Mouse (Mus musculus) cerebellum, adult 8-10 months (tissue): Measurements from ENCODE around the gene Slc25a13.
"Not testable (repeated sequence)": the region's sequence is repeated elsewhere in the genome, so short reads cannot be mapped to it uniquely, and the experiment has no call there.

ENCODE experiments used
- DNase-seq: peaks from one replicate; pipeline ENCODE4 v3.0.0; 2022

Slc25a13 gene

GRCm38 (mm10) chr6:6201977-6202376 is 15.0 kb downstream of the Slc25a13 start:
- DNase-seq: no peak

DNA sequence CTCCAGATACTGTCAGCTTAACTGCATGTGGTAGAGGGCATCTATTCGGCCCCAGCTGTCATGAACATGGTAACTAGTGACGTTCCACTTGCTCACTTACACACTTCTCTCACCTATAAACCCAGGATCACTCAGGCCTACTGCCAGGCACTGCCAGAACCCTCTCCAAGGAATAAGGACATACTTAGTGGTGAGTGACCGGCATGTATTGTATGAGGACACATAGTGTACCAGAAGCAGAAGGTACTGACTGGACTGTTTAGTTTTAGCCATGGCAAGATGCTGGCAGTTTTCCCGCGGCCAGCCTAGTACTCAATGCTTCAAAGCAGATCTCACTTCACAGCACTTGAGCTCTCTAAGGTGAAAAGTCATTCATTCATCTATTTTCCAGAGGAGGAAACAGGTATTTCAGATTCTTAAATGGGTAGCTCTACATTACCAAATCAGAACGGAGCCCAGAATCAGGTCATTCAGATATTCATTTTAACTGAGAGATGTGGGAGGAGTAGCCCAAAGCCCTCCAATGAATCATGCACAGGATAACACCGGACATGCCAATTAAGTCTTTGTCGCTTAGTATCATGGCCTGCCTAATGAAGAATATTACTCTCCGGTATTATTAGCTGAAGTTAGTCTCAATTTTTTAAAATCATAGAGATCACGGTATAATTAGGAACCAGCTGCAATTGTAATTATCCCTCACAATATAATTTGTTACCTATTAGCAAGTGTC is 17.7 kb downstream of the Slc25a13 start:
- no peak for DNase-seq

DNA sequence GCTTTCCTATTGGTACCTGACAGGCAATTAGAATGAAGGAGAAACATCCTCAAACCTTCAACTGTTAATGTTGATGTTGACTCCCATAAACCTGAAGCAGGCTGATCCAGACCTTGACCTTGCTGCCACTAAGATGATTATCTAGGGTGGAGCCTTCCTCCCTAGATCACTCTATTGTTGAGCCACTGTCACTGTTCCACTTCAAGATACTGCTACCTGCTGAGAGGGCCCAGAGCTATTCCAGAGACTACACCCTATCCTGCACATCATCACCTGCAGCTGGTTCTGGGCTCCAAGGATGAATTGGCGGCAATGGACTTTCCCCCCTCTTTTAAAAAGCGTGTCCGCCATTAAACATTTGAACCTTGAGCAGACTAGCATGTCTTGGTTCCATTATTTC is 18.9 kb downstream of the Slc25a13 start:
- not testable (repeated sequence) for DNase-seq

- DNase-seq: no peak
Measured at GRCm38 (mm10) chr6:6197339-6197738, 19.6 kb downstream of the Slc25a13 start.

DNA sequence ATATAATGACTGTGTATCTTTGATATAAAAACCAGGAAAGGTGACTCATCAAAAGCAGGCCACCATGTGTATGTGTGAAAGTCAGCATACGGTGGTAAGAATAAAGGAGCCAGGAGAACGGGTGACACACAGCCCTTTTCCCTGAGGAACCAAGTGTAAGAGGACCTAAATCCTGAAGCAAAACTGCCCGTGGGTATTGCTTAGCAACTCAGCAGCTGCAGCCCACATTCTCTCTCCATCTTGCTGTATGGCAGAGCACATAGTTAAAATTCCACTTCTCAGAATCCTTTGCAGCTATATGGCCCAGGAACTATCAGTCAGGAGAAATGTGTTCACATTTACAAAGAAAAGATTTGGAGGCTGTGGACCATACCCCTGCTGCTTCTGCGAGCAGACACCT is 20.4 kb downstream of the Slc25a13 start:
- no peak for DNase-seq

GRCm38 (mm10) chr6:6194831-6195230 is 22.1 kb downstream of the Slc25a13 start:
- no peak for DNase-seq

GRCm38 (mm10) chr6:6193906-6194305 is 23.1 kb downstream of the Slc25a13 start:
- DNase-seq: no peak

DNA sequence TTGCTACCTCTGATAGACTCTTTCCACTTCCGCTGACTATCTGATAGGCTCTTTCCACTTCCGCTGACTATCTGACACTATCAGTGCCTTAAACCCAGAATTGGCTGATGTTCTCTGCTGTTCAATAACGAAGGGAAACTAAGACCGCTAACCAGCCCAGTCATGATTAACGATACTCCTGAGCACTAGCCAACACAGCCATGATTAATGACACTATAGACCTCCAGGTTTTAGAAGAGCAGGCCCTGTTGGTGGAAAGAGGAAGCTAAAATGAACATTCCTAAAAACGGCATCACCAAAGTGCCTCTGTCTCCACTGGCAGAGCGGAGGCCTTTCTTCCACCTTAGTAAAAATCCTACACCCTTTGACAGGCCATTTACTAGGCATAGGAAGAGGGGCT is 24.6 kb downstream of the Slc25a13 start:
- DNase-seq: no peak

GRCm38 (mm10) chr6:6191596-6192337 is 25.2 kb downstream of the Slc25a13 start:
- DNase-seq: no peak

GRCm38 (mm10) chr6:6188970-6189369 is 28.0 kb downstream of the Slc25a13 start:
- no peak for DNase-seq

- no peak for DNase-seq
Measured at GRCm38 (mm10) chr6:6186468-6186867, 30.5 kb downstream of the Slc25a13 start.

DNA sequence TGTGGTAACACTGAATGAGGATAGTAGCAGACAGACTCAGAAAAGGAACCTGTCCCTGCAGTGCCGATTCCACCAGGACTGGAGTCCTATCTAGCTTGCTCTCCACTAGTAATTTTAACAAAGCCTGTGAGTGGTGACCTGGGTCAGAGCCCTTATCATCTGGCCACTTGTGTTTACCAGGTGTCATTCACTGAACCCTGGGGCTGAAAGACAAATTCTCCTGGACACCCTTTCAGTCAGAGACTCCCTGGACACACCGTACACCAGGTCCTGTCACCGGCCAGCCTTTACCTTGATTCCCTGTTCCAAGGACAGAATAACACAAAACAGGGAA is 31.3 kb downstream of the Slc25a13 start:
- DNase-seq: no peak

- DNase-seq: no peak
Measured at GRCm38 (mm10) chr6:6184921-6185734, 31.8 kb downstream of the Slc25a13 start.

GRCm38 (mm10) chr6:6183601-6184000 is 33.4 kb downstream of the Slc25a13 start:
- DNase-seq: no peak

- no peak for DNase-seq
Measured at GRCm38 (mm10) chr6:6182191-6182590, 34.8 kb downstream of the Slc25a13 start.

DNA sequence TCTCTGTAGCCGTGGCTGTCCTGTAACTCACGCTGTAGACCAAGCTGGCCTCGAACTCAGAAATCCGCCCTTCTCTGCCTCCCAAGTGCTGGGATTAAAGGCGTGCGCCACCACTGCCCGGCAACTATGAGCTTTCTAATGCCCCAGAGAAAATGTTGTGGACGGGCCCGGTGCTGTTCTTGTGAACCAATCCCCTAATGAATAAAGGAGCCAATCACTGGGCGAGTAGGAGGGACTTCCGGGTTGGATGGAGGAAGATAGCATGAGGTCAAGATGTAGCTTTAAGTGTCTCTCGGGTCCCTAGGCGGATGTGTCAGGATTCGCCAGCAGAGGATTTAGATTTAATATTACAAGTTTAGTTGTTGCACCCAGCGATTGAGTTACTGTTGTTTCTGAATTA is 38.6 kb downstream of the Slc25a13 start:
- not testable (repeated sequence) for DNase-seq

GRCm38 (mm10) chr6:6175350-6175971 is 41.5 kb downstream of the Slc25a13 start:
- no peak for DNase-seq

DNA sequence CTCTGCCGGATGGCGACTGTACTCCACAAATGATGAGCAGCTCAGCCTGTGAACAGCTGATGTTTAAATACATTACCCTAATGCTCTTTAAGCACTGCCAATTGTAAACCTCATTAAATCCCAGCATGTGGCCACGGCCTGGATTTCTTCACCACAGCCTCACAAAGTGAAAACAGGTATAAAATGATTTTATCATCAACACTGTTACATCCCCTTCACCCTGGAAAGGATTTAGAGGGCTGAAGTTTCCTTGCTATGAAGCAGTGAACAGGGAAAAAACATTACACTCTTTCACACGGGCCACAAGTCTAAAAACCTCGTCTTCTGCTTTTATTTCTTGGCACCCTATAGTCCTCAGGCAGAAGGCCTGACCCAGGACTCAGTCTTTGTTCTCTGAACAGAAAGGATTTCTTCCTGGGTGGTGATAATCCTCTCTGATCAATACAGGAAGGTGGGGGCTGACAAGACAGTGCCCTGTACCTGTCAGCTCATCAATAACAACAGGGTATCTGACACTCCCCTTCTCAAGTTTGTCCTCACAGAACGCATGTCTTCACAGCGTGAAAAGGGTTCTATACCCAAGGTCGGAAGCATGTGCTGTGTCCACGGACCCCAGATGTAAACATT is 42.9 kb downstream of the Slc25a13 start:
- no peak for DNase-seq

GRCm38 (mm10) chr6:6173166-6173934 is 43.6 kb downstream of the Slc25a13 start:
- no peak for DNase-seq

DNA sequence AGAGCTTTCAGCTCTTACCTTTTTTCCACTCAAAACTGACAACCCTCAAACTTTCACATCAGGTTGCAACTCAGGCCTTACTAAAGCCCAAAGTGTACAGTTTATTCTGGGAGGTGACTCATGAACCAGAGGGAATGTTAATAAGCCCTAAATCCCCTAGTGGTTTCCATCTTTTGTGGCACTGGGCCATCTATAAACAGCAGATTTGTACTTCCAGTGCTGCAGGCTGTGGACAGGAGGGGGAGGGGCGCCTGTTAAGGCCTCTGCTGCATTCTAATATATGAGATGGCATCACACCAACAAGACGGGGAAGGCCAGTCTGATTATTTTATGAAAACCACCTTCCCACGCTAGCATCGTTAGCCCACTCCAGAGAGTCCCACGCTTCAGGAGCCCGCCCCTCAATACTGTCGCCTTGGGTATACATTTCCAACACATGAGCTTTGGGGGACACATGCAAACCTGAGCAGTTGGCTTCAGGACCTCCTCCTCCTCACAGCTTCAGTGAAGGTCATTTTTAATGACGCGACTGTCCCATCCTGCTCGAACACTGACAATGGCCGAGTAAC is 48.3 kb downstream of the Slc25a13 start:
- DNase-seq: no peak

DNA sequence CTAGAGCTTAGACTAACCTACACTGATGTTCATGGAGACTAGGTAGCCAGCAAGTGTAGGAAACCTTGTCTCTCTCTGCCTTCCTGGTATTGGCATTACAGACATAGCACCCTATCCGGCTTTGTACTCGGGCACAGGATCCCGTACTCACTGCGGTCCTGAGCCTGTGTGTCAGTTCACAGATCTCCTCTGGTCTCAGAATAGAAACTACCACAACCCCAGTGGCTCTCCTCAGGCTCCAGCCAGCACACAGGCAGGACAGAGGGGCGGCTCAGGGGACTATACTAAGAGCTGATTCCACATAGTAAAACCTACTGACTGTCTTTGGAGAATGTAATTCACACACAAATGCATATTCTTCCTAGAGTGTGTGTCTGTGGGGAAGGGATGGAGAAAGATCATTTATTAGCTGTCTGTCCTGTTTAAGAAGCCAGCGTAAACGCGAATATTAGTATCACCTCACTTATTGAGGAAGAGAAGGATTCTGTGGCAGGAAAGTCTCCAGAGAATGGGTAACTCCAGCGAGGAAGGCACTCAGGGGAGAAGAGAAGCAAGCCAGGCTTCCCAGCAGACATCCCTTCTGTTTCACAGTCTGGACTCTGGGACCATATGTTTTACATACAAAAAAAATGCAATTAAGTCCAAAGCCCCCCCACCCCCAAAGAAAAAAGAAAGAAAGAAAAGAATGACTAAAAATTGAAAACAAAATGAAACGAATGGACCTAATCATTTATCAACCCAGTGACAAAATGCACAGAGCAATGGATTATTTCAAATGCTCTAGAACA is 49.4 kb downstream of the Slc25a13 start:
- no peak for DNase-seq
